Mouse (Mus musculus) monocyte, adult 2 months (primary cell): ENCODE results near the gene Ugt1a10.
"Not testable (repeated sequence)": the region's sequence is repeated elsewhere in the genome, so short reads cannot be mapped to it uniquely, and the experiment has no call there.

Source experiments
- DNase-seq, 2 experiments: peaks; one replicate each; pipeline ENCODE4 v3.0.0; 2022; ENCODE audit warnings: low spot score in 2 of 2, low read depth in 1 of 2

Gene Ugt1a10

DNA sequence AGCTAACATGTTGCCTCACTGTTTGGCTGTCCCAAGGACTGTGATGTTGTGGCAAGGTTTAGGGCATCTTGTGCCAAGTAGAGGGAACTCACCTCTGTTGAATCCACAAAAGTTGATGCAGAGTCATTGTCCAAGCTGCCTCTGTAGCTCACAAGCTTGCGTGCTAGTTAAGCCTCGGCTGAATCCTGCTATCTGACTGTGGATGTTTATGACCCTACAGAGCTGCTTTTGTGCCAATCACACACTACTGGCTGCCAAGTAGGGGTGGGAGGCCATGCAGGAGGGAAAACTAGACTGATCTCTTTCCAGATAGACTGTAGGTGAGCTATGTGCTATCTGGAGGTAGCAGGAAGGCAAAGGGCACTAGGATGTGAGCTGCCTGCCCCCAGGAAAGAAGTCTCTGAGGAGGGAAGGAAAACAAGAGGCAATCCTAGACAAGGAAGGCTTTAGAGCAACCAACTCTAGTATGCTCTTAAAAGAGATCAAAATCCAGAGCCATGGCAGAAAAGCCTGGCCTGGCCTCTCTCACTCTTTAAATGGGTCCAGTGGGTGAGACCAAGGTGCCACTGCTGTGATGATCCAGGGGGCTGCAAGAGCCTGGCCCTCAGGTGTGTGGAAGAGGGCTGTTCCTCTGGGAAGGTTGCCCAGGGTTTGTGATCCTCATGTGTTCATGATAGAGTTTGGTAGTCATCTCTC is 158.7 kb downstream of the Ugt1a10 start:
- DNase-seq, result no peak

GRCm38 (mm10) chr1:88214462-88214952 is 159.3 kb downstream of the Ugt1a10 start:
- DNase-seq, result no peak

DNA sequence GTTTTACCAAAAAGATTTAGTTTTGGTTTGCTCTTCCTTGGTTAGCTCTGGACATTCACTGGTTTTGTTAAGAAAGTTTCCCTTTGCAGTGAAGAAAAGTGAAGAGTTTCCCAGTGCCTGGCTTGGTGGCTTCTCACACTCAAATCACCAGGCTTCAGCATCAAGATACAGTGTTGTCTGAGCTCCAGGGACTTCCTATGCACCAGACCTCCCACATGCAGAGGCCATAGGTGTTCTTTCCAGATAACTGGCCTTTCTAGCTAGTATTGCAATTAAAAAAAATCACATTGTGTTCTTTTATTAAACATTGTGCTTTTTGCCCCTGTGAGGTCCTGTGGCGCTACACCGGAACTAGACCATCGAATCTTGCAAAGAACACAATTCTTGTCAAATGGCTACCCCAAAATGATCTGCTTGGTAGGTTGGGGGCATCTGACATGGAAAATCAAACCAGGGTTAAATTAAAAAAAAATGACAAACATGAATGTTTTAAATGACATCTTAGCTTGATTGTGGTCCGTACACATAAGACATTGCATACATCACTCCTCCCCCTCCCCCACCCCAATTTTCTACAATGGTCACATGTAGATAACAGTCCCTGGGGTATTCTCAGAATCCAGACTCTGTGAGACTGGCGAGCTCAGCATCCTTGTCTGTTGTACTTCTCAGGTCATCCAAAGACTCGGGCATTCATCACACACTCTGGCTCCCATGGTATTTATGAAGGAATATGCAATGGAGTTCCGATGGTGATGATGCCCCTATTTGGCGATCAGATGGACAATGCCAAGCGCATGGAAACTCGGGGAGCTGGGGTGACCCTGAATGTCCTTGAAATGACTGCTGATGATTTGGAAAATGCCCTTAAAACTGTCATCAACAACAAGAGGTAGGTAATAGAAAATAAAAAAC is 160.5 kb downstream of the Ugt1a10 start:
- no peak for DNase-seq

- DNase-seq, result no peak
Measured at GRCm38 (mm10) chr1:88216551-88216950, 161.4 kb downstream of the Ugt1a10 start.

DNA sequence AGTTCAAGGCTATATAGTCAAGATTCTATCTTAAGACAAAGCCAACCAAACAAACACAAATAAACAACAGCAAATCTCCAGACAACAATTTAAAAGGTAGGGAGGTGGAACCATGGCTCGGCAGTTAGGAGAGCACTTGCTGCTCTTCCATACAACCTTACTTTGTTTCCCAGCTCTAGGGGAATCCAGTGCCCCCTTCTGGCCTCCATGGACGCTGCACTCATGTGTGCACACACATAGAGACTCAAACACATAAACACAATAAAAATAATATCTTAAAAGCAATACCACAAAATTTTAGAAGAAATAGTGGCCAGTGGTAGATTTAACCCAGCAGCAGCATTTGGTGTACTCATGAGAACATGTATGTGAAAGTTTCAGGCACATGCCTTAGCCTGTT is 162.0 kb downstream of the Ugt1a10 start:
- DNase-seq, result no peak

- DNase-seq, result no peak
Measured at GRCm38 (mm10) chr1:88217576-88217975, 162.4 kb downstream of the Ugt1a10 start.

- peak in 1 of 2 experiments; percentile 11 for DNase-seq
Measured at GRCm38 (mm10) chr1:88218051-88218450, 162.9 kb downstream of the Ugt1a10 start.

DNA sequence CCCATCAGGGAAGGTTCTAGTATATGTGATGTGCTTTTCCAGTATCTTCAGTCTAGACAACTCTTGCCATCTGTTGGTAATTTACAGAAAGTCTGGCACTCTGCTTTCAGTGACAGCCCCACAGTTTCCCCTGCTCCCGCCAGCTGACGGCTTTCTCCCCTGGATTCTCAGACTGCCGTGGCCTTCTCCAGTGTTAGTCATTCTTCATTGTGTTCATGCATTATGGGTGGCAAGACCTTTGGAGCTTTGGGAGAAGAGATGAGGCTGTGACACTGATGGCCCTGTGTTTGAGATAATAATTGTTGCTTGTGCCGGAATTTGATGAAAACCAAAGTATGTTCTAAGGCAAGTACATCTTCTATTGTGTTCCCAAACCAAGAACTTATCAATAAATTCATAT is 163.4 kb downstream of the Ugt1a10 start:
- no peak for DNase-seq

GRCm38 (mm10) chr1:88219054-88219453 is 163.9 kb downstream of the Ugt1a10 start:
- no peak for DNase-seq

- no peak for DNase-seq
Measured at GRCm38 (mm10) chr1:88220336-88220735, 165.1 kb downstream of the Ugt1a10 start.

- no peak for DNase-seq
Measured at GRCm38 (mm10) chr1:88222216-88222615, 167.0 kb downstream of the Ugt1a10 start.

- peak in 1 of 2 experiments; percentile 16 for DNase-seq
Measured at GRCm38 (mm10) chr1:88223011-88223515, 167.9 kb downstream of the Ugt1a10 start.

DNA sequence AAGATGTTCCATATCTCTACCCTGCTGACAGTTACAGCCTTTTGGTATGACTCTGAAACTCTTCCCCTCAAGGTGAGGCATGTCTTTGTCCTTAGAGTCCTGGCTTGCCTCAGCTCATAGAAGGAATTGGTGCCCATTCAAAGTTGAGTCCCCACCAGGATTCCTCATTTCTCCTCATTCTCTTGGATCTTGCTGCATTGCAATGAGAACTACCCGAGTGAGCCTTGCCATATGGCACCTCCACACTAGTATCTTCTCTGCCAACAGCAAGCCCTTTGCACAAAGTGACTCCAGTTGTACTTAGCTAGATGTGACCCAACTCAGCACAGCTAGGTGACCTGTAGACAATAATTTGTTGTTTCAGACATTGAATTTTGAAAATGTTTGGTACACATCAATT is 168.4 kb downstream of the Ugt1a10 start:
- DNase-seq, result peak in 1 of 2 experiments; percentile 22

DNA sequence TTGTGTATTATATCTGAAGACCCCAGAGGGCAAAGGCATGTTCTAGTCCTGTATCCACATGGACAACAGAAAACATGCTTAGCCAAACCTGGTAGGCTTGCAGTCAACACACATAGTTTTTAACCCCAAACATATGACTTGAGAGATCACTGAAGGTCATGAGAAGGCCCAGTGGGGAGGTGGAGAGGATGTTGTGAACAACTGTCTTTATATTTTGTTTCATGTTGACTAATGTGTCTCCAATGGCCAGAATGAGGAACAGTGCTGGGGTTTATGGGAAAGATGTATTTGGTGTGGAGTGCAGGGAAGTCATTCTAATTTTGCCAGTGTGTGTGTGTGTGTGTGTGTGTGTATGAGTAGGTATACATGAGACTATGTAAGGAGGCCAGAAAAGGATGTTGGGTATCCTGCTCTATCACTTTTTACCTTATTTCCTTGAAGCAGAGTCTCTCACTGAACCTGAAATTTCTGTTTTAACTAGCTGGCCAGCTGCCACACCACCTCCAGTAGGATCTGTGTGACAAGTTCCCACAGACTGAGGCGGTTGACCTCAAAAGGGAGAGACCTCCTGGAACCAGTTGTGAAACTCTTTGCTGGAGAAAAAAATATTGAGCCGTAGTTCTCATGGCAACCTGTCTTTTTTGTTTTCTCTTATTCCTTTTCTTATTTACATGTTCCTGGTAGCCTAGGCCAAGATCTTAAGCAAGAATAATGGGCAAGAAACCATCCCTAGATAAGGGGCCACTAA is 169.0 kb downstream of the Ugt1a10 start:
- no peak for DNase-seq

DNA sequence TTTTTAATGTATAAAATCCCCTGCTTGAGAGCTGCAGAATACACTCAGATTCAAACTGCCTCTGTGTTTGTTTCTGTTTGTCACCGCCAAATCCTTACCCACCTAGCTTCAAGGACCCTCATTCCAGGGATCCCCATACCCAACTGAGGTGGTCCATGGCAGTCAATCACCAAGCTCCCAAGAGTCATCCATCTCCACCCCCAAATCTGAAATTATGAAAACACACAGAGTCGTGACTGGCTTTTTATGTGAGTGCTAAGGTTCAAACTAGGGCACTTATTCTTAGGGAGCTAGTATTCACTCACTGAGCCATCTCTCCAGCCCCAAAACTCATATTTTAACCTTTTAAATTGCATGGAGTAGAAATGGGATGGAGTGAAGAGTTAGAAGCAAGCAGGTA is 170.1 kb downstream of the Ugt1a10 start:
- not testable (repeated sequence) for DNase-seq

DNA sequence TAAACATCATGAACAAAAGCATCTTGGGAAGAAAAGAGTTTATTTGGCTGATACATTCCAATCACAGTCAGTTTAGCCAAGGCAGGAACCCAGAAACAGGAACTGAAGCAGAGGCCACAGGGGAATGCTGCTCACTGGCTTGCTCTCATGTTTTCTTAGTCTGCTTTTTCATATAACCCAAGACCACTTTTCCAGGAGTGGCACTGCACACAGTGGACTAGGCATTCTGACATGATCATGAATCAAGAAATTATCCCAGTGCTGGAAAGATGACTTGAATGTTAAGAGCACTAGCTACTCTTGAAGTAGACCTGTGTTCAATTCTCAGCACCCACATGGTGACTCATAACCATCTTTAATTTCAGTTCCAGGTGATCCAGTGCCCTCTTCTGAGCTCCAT is 170.6 kb downstream of the Ugt1a10 start:
- DNase-seq, result no peak

GRCm38 (mm10) chr1:88226670-88227379 is 171.6 kb downstream of the Ugt1a10 start, which contains the start of gene Mroh2a:
Mroh2a (plus strand) TSS chr1:88226986.
- DNase-seq, result peak in 1 of 2 experiments; percentile 38

DNA sequence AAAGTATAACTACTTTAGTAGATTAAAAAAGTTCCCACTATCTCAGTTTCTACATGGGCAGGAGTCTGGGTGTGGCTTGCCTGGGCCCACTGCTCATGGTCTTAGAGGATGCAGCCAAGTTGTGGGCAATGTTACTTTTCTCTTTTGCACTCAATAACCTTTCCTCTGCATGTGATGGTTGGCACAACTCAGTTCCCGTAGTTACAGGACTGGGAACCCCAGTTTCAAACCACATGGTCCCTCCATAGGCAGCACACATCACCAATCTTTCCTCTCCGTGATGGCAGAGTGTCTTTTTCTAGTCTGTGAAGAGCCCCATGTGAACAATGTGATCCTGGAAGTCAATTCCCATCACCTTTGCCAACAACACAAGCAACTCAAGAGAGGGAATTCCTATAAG is 172.3 kb downstream of the Ugt1a10 start:
- DNase-seq, result peak in 1 of 2 experiments; percentile 16

- DNase-seq, result peak in 1 of 2 experiments; percentile 18
Measured at GRCm38 (mm10) chr1:88228121-88228520, 172.9 kb downstream of the Ugt1a10 start.

- no peak for DNase-seq
Measured at GRCm38 (mm10) chr1:88229566-88229965, 174.4 kb downstream of the Ugt1a10 start.
